Mouse (Mus musculus): Measurements from ENCODE around the gene Itpripl1.

GRCm38 (mm10) chr2:127131353-127131752 lies 11.9 kb downstream of the Itpripl1 start:
- no peak for TF ChIP-seq POLR2A (IDR thresholded peaks at IDR 0.05; ENCODE audit: insufficient read depth, low read depth, low read length)
- no peak for TF ChIP-seq CTCF (IDR thresholded peaks at IDR 0.05)
